In genomic region chr3:58138726-58139585, GRCm38 (mm10) we compare ENCODE assay signal across 9 mouse cellular contexts.
DNase-seq lines count a peak whose midpoint lies in the region; ATAC-seq and TF ChIP-seq lines count a peak whose summit lies in the region.
"Had no signal": no experiment of that assay in that cellular context is flagged by ENCODE, and none has a peak within 500 bp of the region (broad histone marks: within the 10 kb centered on the region; RNA-seq: fewer than 3 reads in every experiment).

No protein-coding gene starts in this region.

- H3K9me3 ChIP-seq in forebrain, postnatal 0 days (ENCODE audit: low read length), result no peaks in the 10 kb centered on the region
- no peaks in the 10 kb centered on the region for H3K9me3 ChIP-seq in forebrain, embryonic 13.5 days (replicated peaks)
- H3K9me3 ChIP-seq: neural tube, embryonic 12.5 days had no signal

- WGBS in forebrain, postnatal 0 days, result 79% methylated on average over 8 of the region's 8 CpGs
- 76% methylated on average over 8 of the region's 8 CpGs for WGBS in forebrain, embryonic 13.5 days

- no peak overlapping the region for H3K27ac ChIP-seq in forebrain, postnatal 0 days (ENCODE audit: low read depth, low read length)
- no peak overlapping the region for H3K27ac ChIP-seq in forebrain, embryonic 13.5 days
- H3K27ac ChIP-seq: neural tube, embryonic 12.5 days had no signal

- TF ChIP-seq CTCF in forebrain, postnatal 0 days (IDR thresholded peaks at IDR 0.05; ENCODE audit: low read depth), result peak; percentile 63

- no peaks in the 10 kb centered on the region for H3K36me3 ChIP-seq in forebrain, postnatal 0 days (ENCODE audit: insufficient read depth)
- H3K36me3 ChIP-seq in forebrain, embryonic 13.5 days (ENCODE audit: poor library complexity, severe bottlenecking), result no peaks in the 10 kb centered on the region
- H3K36me3 ChIP-seq: neural tube, embryonic 12.5 days had no signal

- no peaks in the 10 kb centered on the region; the same call in 1 of the 2 replicates for H3K4me1 ChIP-seq in forebrain, postnatal 0 days (ENCODE audit: insufficient read depth)
- peaks cover 6% of the 10 kb centered on the region for H3K4me1 ChIP-seq in forebrain, embryonic 13.5 days
- H3K4me1 ChIP-seq: neural tube, embryonic 12.5 days had no signal

- intact Hi-C loops in heart, postnatal 14 days (cut with DNase I), result loop anchor here (2.0 kb wide), 1 partner anchor 20 kb away; no protein-coding TSS in a partner anchor

- no peaks in the 10 kb centered on the region for H3K27me3 ChIP-seq in forebrain, postnatal 0 days (ENCODE audit: insufficient read depth, low read length)
- H3K27me3 ChIP-seq in forebrain, embryonic 13.5 days, result no peaks in the 10 kb centered on the region
- H3K27me3 ChIP-seq: neural tube, embryonic 12.5 days had no signal

- DNase-seq in forebrain, postnatal 0 days, result no peak
- DNase-seq in right cerebral cortex, adult 18-20 months, result peak; percentile 32
- DNase-seq in right cerebral cortex, postnatal 25 days, result no peak
- DNase-seq in brain, adult 2 months (ENCODE audit: low read depth, low spot score), result peak; percentile 65
- DNase-seq in heart, postnatal 14 days, result peak; percentile 57 to 62
- DNase-seq in lung, postnatal 4 days, result peak; percentile 28 to 52
- DNase-seq in MN1 (ENCODE audit: low spot score), result no peak

- no peak overlapping the region for H3K4me2 ChIP-seq in forebrain, postnatal 0 days (ENCODE audit: low read depth)
- no peak overlapping the region for H3K4me2 ChIP-seq in forebrain, embryonic 13.5 days
- H3K4me2 ChIP-seq: neural tube, embryonic 12.5 days had no signal

- no peak overlapping the region for H3K4me3 ChIP-seq in forebrain, postnatal 0 days (ENCODE audit: low read depth, low read length)
- no peak overlapping the region for H3K4me3 ChIP-seq in forebrain, embryonic 13.5 days
- H3K4me3 ChIP-seq: neural tube, embryonic 12.5 days had no signal

- ATAC-seq in forebrain, postnatal 0 days, result no peak
- ATAC-seq in forebrain, embryonic 13.5 days, result no peak

- no peak overlapping the region for H3K9ac ChIP-seq in forebrain, postnatal 0 days
- H3K9ac ChIP-seq in forebrain, embryonic 13.5 days, result no peak overlapping the region
- H3K9ac ChIP-seq: neural tube, embryonic 12.5 days had no signal

Comparison
In these comparisons a context has a peak if more than half of its experiments do, and no peak if none do; other contexts are left out.
1. DNase-seq: peak in right cerebral cortex, adult 18-20 months (single experiment), brain, adult 2 months (single experiment), heart, postnatal 14 days (2 of 2) and lung, postnatal 4 days (2 of 2); none in forebrain, postnatal 0 days (single experiment), right cerebral cortex, postnatal 25 days (single experiment) and MN1 (single experiment).